Mouse (Mus musculus): ENCODE results near the gene Il11. TPM values are rescaled to one million over a fixed set of nuclear protein-coding genes. Genes with fewer than 3 reads are reported as not detected.
"Not testable (repeated sequence)": the region's sequence is repeated elsewhere in the genome, so short reads cannot be mapped to it uniquely, and the experiment has no call there.

The Il11 gene
- polyA plus RNA-seq, 1 experiment from 2014 or later = 0.12 TPM

DNA sequence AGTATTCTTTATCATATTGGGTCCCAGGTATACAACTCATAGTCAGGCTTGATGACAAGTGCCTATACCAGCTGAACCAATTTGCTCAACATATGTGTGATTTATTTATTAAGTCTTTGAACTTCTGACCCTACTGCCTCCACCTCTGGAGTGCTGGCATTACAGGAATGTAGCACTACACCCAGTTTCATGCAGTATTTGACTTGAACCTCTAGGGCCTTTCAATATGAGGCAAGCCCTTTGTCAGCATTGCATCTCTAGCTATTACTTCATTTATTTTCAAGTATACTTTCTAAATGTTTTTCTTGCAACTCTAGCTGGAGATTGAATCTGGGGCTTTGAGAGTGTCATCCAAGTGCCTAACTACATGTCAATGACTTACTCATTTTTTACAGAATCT, 19.6 kb upstream of the Il11 start:
- H3K4me2 ChIP-seq (replicated peaks; ENCODE audit: low read depth) = no peak overlapping the region
- peaks cover 20% of the 10 kb centered on the region for H3K36me3 ChIP-seq (ENCODE audit: control insufficient read depth, insufficient read depth)
- no peak overlapping the region for H3K4me3 ChIP-seq (ENCODE audit: low read depth, low read length)
- no peak for TF ChIP-seq CTCF (IDR thresholded peaks at IDR 0.05; ENCODE audit: low read depth)
- H3K9me3 ChIP-seq (ENCODE audit: control insufficient read depth) = no peaks in the 10 kb centered on the region
- no peaks in the 10 kb centered on the region for H3K4me1 ChIP-seq (replicated peaks; ENCODE audit: control insufficient read depth, insufficient read depth, low read length)
- no peak overlapping the region for H3K9ac ChIP-seq (ENCODE audit: low read depth, low read length)
- no peak overlapping the region for H3K27ac ChIP-seq (ENCODE audit: low read depth, low read length)
- H3K27me3 ChIP-seq (replicated peaks; ENCODE audit: control insufficient read depth, insufficient read depth, low read length) = no peaks in the 10 kb centered on the region
- ATAC-seq = no peak

DNA sequence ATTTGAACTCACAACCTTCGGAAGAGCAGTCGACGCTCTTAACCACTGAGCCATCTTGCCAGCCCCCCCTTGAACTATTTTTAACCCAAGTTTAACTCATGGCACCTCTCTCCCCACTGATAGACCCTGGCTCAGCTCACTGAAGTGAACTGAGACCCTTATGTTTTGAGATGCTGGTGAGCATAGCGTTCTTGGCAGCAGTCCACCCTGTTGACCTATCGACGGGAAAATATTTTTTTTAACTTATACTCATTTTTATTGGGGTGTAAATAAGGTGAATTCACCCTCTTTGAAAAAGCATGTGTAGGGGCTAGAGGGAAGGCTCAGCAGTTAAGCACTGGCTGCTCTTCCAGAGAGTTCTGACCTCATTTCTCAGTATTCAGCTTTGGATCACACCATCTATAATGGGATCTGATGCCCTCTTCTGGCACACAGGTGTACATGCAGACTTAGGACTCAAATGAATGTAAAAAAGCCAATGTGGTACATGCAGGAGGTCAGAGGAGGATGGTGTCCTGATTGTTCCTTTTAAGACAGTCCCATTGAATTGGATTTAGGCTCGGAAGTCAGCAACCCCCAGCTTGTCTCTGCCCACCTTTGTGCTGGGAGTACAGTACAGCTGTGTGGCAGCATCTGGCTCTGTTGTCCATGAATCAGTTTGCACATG, 13.2 kb upstream of the Il11 start:
- 68% methylated on average over 7 of the region's 7 CpGs for WGBS

DNA sequence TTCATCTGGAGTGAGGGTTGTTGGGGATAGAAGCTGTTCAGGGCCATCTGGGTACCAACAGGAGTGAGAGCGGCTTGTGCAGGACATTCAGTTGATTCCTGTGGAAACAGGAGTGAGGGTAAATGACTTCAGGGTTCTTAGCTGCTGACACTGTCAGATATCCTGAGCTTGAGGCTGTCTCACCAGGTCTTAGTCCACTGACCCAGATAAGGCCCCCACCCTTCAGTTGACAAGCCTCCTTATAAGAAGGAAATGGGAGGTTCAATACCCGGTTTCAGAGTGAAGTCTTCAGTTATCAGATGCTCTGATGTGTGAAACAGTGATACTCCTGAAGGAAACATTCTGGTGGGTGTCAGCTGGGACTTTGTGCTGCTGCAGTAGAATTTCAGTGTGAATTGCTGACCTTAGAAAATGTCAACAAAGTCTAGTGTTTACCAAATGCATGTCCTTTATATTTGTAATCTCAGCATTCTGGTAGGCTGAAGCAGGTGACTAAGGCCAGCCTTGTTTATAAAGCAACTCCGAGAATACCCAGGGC, 12.0 kb upstream of the Il11 start:
- peak overlapping the region; percentile 75; the same call in 1 of the 2 replicates for H3K4me2 ChIP-seq (replicated peaks; ENCODE audit: low read depth)
- TF ChIP-seq CTCF (IDR thresholded peaks at IDR 0.05; ENCODE audit: low read depth) = no peak

More for the DNA sequence above, 13.2 kb upstream of the Il11 start:
- H3K36me3 ChIP-seq (ENCODE audit: control insufficient read depth, insufficient read depth) = peaks cover 18% of the 10 kb centered on the region
- no peak overlapping the region for H3K27ac ChIP-seq (ENCODE audit: low read depth, low read length)
- ATAC-seq = no peak
- peak; percentile 85 for TF ChIP-seq CTCF (IDR thresholded peaks at IDR 0.05; ENCODE audit: low read depth)
- no peak overlapping the region for H3K9ac ChIP-seq (ENCODE audit: low read depth, low read length)
- no peaks in the 10 kb centered on the region for H3K27me3 ChIP-seq (replicated peaks; ENCODE audit: control insufficient read depth, insufficient read depth, low read length)
- no peaks in the 10 kb centered on the region for H3K4me1 ChIP-seq (replicated peaks; ENCODE audit: control insufficient read depth, insufficient read depth, low read length)
- no peak overlapping the region for H3K4me3 ChIP-seq (ENCODE audit: low read depth, low read length)
- H3K9me3 ChIP-seq (ENCODE audit: control insufficient read depth) = no peaks in the 10 kb centered on the region
- no peak overlapping the region for H3K4me2 ChIP-seq (replicated peaks; ENCODE audit: low read depth)

DNA sequence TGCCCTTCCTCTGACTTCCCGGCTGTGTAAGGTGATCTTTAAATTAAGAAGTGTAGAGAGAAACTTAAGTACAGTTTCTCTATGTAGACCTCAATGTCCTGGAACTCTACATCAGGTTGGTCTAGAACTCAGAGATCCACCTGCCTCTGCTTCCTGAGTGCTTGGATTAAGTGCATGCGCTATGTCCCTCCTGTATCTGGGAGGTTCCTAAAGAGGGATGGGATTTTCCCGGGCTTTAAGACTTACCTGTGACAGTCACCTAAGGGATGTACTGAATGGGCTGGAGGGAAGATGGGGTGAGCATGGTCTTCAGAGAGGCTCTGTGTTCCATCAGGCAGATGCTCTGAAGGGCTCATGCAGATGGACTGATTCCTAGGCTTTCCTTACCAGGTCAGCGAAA, 11.0 kb upstream of the Il11 start:
- ATAC-seq = no peak

More for the DNA sequence above, 12.0 kb upstream of the Il11 start:
- H3K9me3 ChIP-seq (ENCODE audit: control insufficient read depth) = no peaks in the 10 kb centered on the region
- no peak overlapping the region for H3K4me3 ChIP-seq (ENCODE audit: low read depth, low read length)
- no peaks in the 10 kb centered on the region for H3K27me3 ChIP-seq (replicated peaks; ENCODE audit: control insufficient read depth, insufficient read depth, low read length)
- no peaks in the 10 kb centered on the region for H3K4me1 ChIP-seq (replicated peaks; ENCODE audit: control insufficient read depth, insufficient read depth, low read length)
- WGBS = 44% methylated on average over 3 of the region's 3 CpGs
- H3K9ac ChIP-seq (ENCODE audit: low read depth, low read length) = peak overlapping the region; percentile 92; the same call in 1 of the 2 replicates
- ATAC-seq = peak; percentile 57
- H3K36me3 ChIP-seq (ENCODE audit: control insufficient read depth, insufficient read depth) = peaks cover 18% of the 10 kb centered on the region
- H3K27ac ChIP-seq (ENCODE audit: low read depth, low read length) = peak overlapping the region; percentile 94

DNA sequence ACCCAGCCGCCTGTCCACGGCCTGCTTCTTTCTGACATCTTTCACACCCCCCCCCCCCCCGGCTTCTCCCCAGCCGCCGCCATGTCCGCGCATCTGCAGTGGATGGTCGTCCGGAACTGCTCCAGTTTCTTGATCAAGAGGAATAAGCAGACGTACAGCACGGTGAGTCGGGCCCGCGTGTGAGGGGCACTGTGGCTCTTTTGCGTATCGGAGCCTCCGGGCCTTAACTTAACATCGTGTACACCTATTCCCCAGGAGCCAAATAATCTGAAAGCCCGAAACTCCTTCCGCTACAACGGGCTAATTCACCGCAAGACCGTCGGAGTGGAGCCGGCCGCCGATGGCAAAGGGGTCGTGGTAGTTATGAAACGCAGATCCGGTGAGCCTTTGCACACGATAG, 10.6 kb upstream of the Il11 start:
- peak overlapping the region; percentile 75 for H3K4me2 ChIP-seq (replicated peaks; ENCODE audit: low read depth)
- H3K27ac ChIP-seq (ENCODE audit: low read depth, low read length) = peak overlapping the region; percentile 94
- ATAC-seq; H3K27me3 ChIP-seq (replicated peaks; ENCODE audit: control insufficient read depth, insufficient read depth, low read length); H3K9me3 ChIP-seq (ENCODE audit: control insufficient read depth); H3K4me1 ChIP-seq (replicated peaks; ENCODE audit: control insufficient read depth, insufficient read depth, low read length): not testable (repeated sequence)
- peak overlapping the region; percentile 92 for H3K9ac ChIP-seq (ENCODE audit: low read depth, low read length)
- under 1% methylated on average over 31 of the region's 31 CpGs for WGBS
- H3K4me3 ChIP-seq (ENCODE audit: low read depth, low read length) = peak overlapping the region; percentile 82
- peaks cover 18% of the 10 kb centered on the region for H3K36me3 ChIP-seq (ENCODE audit: control insufficient read depth, insufficient read depth)

More for the DNA sequence above, 11.0 kb upstream of the Il11 start:
- H3K36me3 ChIP-seq (ENCODE audit: control insufficient read depth, insufficient read depth) = peaks cover 18% of the 10 kb centered on the region
- WGBS = 29% methylated on average over 4 of the region's 4 CpGs
- no peaks in the 10 kb centered on the region for H3K9me3 ChIP-seq (ENCODE audit: control insufficient read depth)
- TF ChIP-seq CTCF (IDR thresholded peaks at IDR 0.05; ENCODE audit: low read depth) = no peak
- peak overlapping the region; percentile 82 for H3K4me3 ChIP-seq (ENCODE audit: low read depth, low read length)
- no peaks in the 10 kb centered on the region for H3K27me3 ChIP-seq (replicated peaks; ENCODE audit: control insufficient read depth, insufficient read depth, low read length)
- peak overlapping the region; percentile 75 for H3K4me2 ChIP-seq (replicated peaks; ENCODE audit: low read depth)
- no peaks in the 10 kb centered on the region for H3K4me1 ChIP-seq (replicated peaks; ENCODE audit: control insufficient read depth, insufficient read depth, low read length)
- peak overlapping the region; percentile 94 for H3K27ac ChIP-seq (ENCODE audit: low read depth, low read length)
- peak overlapping the region; percentile 92 for H3K9ac ChIP-seq (ENCODE audit: low read depth, low read length)

DNA sequence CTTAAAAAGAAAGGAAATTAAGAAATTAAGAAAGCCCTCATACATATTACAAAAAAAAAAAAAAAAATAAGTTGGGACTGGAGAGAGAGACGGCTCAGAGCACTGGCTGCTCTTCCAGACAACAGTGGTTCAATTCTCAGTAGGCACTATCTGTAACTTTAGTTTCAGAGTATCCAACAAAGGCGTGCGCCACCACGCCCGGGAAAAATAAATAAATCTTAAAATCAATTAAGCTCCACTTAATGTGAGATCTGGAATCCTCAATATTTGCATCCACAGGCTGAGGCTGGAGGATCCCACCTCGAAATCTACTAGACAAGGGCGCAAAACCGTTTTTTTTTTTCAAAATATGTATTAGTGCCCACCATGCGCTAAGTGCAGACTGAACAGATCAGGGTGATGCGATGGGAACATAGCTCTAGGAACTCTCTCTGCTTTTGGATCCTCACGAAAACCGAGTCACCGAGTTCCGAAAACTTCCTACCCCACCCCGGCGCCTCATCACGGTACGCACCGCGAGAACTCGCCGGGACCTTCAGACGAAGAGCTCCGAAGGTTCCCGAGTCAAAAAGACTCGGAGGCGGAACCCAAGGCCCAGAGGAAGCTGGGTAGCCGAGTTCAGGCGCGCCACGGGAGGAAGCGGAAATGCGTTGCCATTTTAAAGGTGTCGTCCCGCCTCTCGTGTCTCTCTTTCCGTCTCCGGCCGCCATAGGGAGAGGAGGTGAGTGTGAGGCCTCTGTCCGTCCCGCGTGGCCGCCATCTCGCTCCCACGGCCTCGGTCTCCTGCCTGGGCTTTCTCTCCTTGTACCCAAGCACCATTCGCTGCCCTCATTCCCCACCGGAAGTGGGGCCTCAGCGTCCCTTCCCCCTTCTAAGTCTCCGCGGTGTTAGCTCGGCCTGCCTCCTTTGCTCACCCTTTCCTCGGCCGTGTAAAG, 9.9 kb upstream of the Il11 start, which contains the start of gene Rpl28:
TSS of gene Rpl28 (plus strand) at position 597 of the 935 bp plus-strand sequence.
- Histone ChIP-seq H3K9me3 (ENCODE audit: control insufficient read depth) (no peaks in the 10 kb centered on the region), H3K36me3 (ENCODE audit: control insufficient read depth, insufficient read depth) (peaks cover 18% of the 10 kb centered on the region), H3K4me3 (ENCODE audit: low read depth, low read length) (peak within 1 kb of the TSS; percentile 82), H3K4me2 (replicated peaks; ENCODE audit: low read depth) (peak within 1 kb of the TSS; percentile 75), H3K27me3 (replicated peaks; ENCODE audit: control insufficient read depth, insufficient read depth, low read length) (no peaks in the 10 kb centered on the region), H3K4me1 (replicated peaks; ENCODE audit: control insufficient read depth, insufficient read depth, low read length) (no peaks in the 10 kb centered on the region), H3K27ac (ENCODE audit: low read depth, low read length) (peak within 1 kb of the TSS; percentile 94), H3K9ac (ENCODE audit: low read depth, low read length) (peak within 1 kb of the TSS; percentile 92)
- WGBS = under 1% methylated on average over 54 of the region's 54 CpGs
- peak; percentile 80 for ATAC-seq
- TF ChIP-seq CTCF (IDR thresholded peaks at IDR 0.05; ENCODE audit: low read depth) = no peak

Measured in intestine, postnatal 0 days (tissue).